In the genomic region with DNA sequence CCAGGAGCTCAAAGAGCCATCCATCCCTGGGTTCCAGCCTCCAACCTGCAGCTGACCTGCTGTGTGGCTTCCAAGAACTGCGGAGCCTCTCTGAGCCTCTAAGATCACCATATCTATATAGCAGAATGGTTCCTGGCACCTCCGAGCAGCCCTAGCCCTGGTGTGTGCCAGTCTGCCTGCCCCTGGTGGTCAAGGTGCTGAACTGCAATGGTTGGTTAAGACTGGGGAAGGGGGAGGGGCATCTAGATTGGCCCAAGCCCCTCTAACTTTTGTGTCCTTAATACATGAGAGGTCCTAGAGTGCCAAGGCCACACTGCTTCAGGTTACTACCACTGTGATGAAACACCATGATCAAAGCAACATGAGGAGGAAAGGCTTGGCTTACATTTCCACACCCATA, we compare ENCODE assay signal across 7 mouse cellular contexts. TPM values are rescaled to one million over a fixed set of nuclear protein-coding genes. Genes with fewer than 3 reads are reported as not detected.
DNase-seq lines count a peak whose midpoint lies in the region; ATAC-seq and TF ChIP-seq lines count a peak whose summit lies in the region.

No protein-coding gene starts in this region.

- TF ChIP-seq POLR2A in lung, adult 2 months (IDR thresholded peaks at IDR 0.05; ENCODE audit: borderline replicate concordance, extremely low read depth, low read depth, low read length) = no peak
- TF ChIP-seq POLR2A in brain, embryonic 14.5 days (IDR thresholded peaks at IDR 0.05; ENCODE audit: borderline replicate concordance, extremely low read depth, insufficient read depth, insufficient read length, poor library complexity, severe bottlenecking) = no peak
- no peak for TF ChIP-seq POLR2A in thymus, adult 2 months (IDR thresholded peaks at IDR 0.05; ENCODE audit: control insufficient read depth, extremely low read depth, insufficient read depth, low read length, poor library complexity)

- no peak overlapping the region for H3K9ac ChIP-seq in intestine, postnatal 0 days (ENCODE audit: low read depth, low read length)

- H3K4me2 ChIP-seq in intestine, postnatal 0 days (replicated peaks; ENCODE audit: low read depth) = no peak overlapping the region

- peak; percentile 38 for TF ChIP-seq CTCF in lung, adult 2 months (IDR thresholded peaks at IDR 0.05; ENCODE audit: insufficient read depth, low read length)
- peak; percentile 59 for TF ChIP-seq CTCF in brain, embryonic 14.5 days (IDR thresholded peaks at IDR 0.05; ENCODE audit: borderline replicate concordance, extremely low read depth, insufficient read depth, insufficient read length)
- TF ChIP-seq CTCF in intestine, postnatal 0 days (IDR thresholded peaks at IDR 0.05; ENCODE audit: low read depth) = peak; percentile 74
- TF ChIP-seq CTCF in thymus, adult 2 months (IDR thresholded peaks at IDR 0.05; ENCODE audit: borderline replicate concordance, control insufficient read depth, extremely low read depth, insufficient read depth, low read length, poor library complexity) = peak; percentile 69; the same call in 1 of the 2 replicates

- H3K27me3 ChIP-seq in intestine, postnatal 0 days (replicated peaks; ENCODE audit: control insufficient read depth, insufficient read depth, low read length) = no peaks in the 10 kb centered on the region
- no peaks in the 10 kb centered on the region for H3K27me3 ChIP-seq in thymus, adult 2 months (ENCODE audit: control insufficient read depth, insufficient read depth, low read length)

- no peak overlapping the region for H3K27ac ChIP-seq in intestine, postnatal 0 days (ENCODE audit: low read depth, low read length)
- no peak overlapping the region for H3K27ac ChIP-seq in thymus, adult 2 months (ENCODE audit: control insufficient read depth, insufficient read depth, low read length)

- 65% methylated on average over 2 of the region's 2 CpGs for WGBS in lung, adult 2 months
- WGBS in intestine, postnatal 0 days = 63% methylated on average over 2 of the region's 2 CpGs
- WGBS in thymus, adult 2 months = 52% methylated on average over 2 of the region's 2 CpGs

- no peak for DNase-seq in lung, adult 2 months
- DNase-seq in lung, postnatal 25 days (ENCODE audit: low spot score) = no peak
- DNase-seq in brain, embryonic 14.5 days (ENCODE audit: low read depth) = no peak
- DNase-seq in thymus, adult 2 months = peak; percentile 63
- no peak for DNase-seq in layer of hippocampus, adult 11-12 months (ENCODE audit: low spot score)
- no peak for DNase-seq in yolk sac, embryonic 10.5 days (ENCODE audit: low spot score)

- H3K36me3 ChIP-seq in intestine, postnatal 0 days (ENCODE audit: control insufficient read depth, insufficient read depth) = peaks cover 19% of the 10 kb centered on the region
- no peaks in the 10 kb centered on the region for H3K36me3 ChIP-seq in thymus, adult 2 months (ENCODE audit: control insufficient read depth, insufficient read depth, low read length)

- no peak for ATAC-seq in intestine, postnatal 0 days

- H3K9me3 ChIP-seq in intestine, postnatal 0 days (ENCODE audit: control insufficient read depth) = no peaks in the 10 kb centered on the region

- H3K4me1 ChIP-seq in lung, adult 2 months (ENCODE audit: control insufficient read depth, insufficient read depth, low read length) = no peaks in the 10 kb centered on the region
- no peaks in the 10 kb centered on the region for H3K4me1 ChIP-seq in intestine, postnatal 0 days (replicated peaks; ENCODE audit: control insufficient read depth, insufficient read depth, low read length)
- H3K4me1 ChIP-seq in thymus, adult 2 months (replicated peaks; ENCODE audit: control insufficient read depth, insufficient read depth, low read length) = peaks cover 4% of the 10 kb centered on the region; the same call in 1 of the 2 replicates

- no peak overlapping the region for H3K4me3 ChIP-seq in lung, adult 2 months (replicated peaks; ENCODE audit: extremely low read depth, low read depth, low read length)
- H3K4me3 ChIP-seq in intestine, postnatal 0 days (ENCODE audit: low read depth, low read length) = no peak overlapping the region
- H3K4me3 ChIP-seq in thymus, adult 2 months (ENCODE audit: control insufficient read depth, insufficient read depth, low read length) = no peak overlapping the region

RNA-seq across cellular contexts. Expression of gene Micall2, which starts 33.2 kb away (rescaled TPM):
- 3.7 and 5.0 TPM in 2 replicates for polyA plus RNA-seq in lung, adult 2 months (2012; rRNA removed)
- polyA plus RNA-seq in brain, embryonic 14.5 days (2012; rRNA removed) = 7.7 and 11.8 TPM in 2 replicates
- polyA plus RNA-seq in intestine, postnatal 0 days (2015; fragmentation: Nextera tagmentation; extraction: Ambion mirVana) = 12.8 and 13.0 TPM in 2 replicates
- 6.3 and 6.7 TPM in 2 replicates for polyA plus RNA-seq in thymus, adult 2 months (2012; rRNA removed)
